Mouse (Mus musculus) 3134 (cell line): ENCODE measurements at regions not wholly inside any gene's neighbourhood (a gene's known extent, or its start where the extent isn't known, plus 50 kb on each side); places are given as distances from the start of the nearest gene placed in this dataset.
A peak's percentile ranks its signal among the peaks of the same experiment; 100 is the strongest.

Experiments
- DNase-seq: peaks from one replicate; pipeline ENCODE4 v3.0.0-alpha.2; 2011; ENCODE audit warnings: low spot score; ENCODE audit not compliant: insufficient read length; ENCODE audit errors: extremely low read depth

GRCm38 (mm10) chr3:35231158-35231928, 522.6 kb upstream of the Atp11b start:
- peak; percentile 71 for DNase-seq

- DNase-seq, result peak; percentile 30
Measured at GRCm38 (mm10) chr3:35232487-35232886, 521.4 kb upstream of the Atp11b start.

- no peak for DNase-seq
Measured at GRCm38 (mm10) chr3:35235066-35235465, 518.8 kb upstream of the Atp11b start.

GRCm38 (mm10) chr3:35235772-35236171, 518.1 kb upstream of the Atp11b start:
- DNase-seq, result no peak

GRCm38 (mm10) chr3:35237342-35237741, 516.6 kb upstream of the Atp11b start:
- DNase-seq, result no peak

- no peak for DNase-seq
Measured at GRCm38 (mm10) chr3:35242349-35242748, 511.6 kb upstream of the Atp11b start.

GRCm38 (mm10) chr3:35242871-35243529, 510.9 kb upstream of the Atp11b start:
- DNase-seq, result no peak

GRCm38 (mm10) chr3:35245003-35245402, 508.9 kb upstream of the Atp11b start:
- no peak for DNase-seq

GRCm38 (mm10) chr3:35245946-35246665, 507.8 kb upstream of the Atp11b start:
- DNase-seq, result peak; percentile 66

- no peak for DNase-seq
Measured at GRCm38 (mm10) chr3:35249160-35249559, 504.7 kb upstream of the Atp11b start.

- DNase-seq, result no peak
Measured at GRCm38 (mm10) chr3:35250092-35250749, 503.7 kb upstream of the Atp11b start.

- no peak for DNase-seq
Measured at GRCm38 (mm10) chr3:35253861-35254260, 500.0 kb upstream of the Atp11b start.

- DNase-seq, result no peak
Measured at GRCm38 (mm10) chr3:35260936-35261335, 493.0 kb upstream of the Atp11b start.

GRCm38 (mm10) chr3:35268949-35269348, 485.0 kb upstream of the Atp11b start:
- DNase-seq, result no peak

GRCm38 (mm10) chr3:35269977-35270880, 483.7 kb upstream of the Atp11b start:
- peak; percentile 26 for DNase-seq

GRCm38 (mm10) chr3:35273546-35273945, 480.4 kb upstream of the Atp11b start:
- peak; percentile 30 for DNase-seq

GRCm38 (mm10) chr3:35280981-35281380, 472.9 kb upstream of the Atp11b start:
- no peak for DNase-seq

- DNase-seq, result no peak
Measured at GRCm38 (mm10) chr3:35282106-35282505, 471.8 kb upstream of the Atp11b start.

GRCm38 (mm10) chr3:35294771-35295170, 459.1 kb upstream of the Atp11b start:
- DNase-seq, result no peak

GRCm38 (mm10) chr3:35295746-35296145, 458.2 kb upstream of the Atp11b start:
- no peak for DNase-seq
